Mouse (Mus musculus): ENCODE measurements around the gene Mgmt.

GRCm38 (mm10) chr7:137048086-137048922 is 153.9 kb downstream of the Mgmt start:
- no peak for TF ChIP-seq ZNF384 (IDR thresholded peaks at IDR 0.05; ENCODE audit: low read depth, low read length)
- TF ChIP-seq CTCF (conservative IDR thresholded peaks at IDR 0.05 in 1 of 2, IDR thresholded peaks at IDR 0.05 in 1 of 2; ENCODE audit: low read depth in 2 of 2, low read length in 2 of 2) = no peak
- TF ChIP-seq EP300 (IDR thresholded peaks at IDR 0.05; ENCODE audit: low read length) = no peak
- no peak for TF ChIP-seq ELF1 (IDR thresholded peaks at IDR 0.05; ENCODE audit: low read depth, low read length)
- TF ChIP-seq KAT2A (IDR thresholded peaks at IDR 0.05; ENCODE audit: insufficient replicate concordance, low read length) = no peak
- TF ChIP-seq ZMIZ1 (IDR thresholded peaks at IDR 0.05; ENCODE audit: low read depth, low read length) = no peak
- no peak for TF ChIP-seq IRF4 (IDR thresholded peaks at IDR 0.05; ENCODE audit: low read depth, low read length)
- no peak for TF ChIP-seq MEF2A (IDR thresholded peaks at IDR 0.05; ENCODE audit: borderline replicate concordance, low read depth, low read length)
- no peak for TF ChIP-seq JUND (conservative IDR thresholded peaks at IDR 0.05; ENCODE audit: low read depth, low read length)
- no peak for TF ChIP-seq HCFC1 (IDR thresholded peaks at IDR 0.05; ENCODE audit: low read depth, low read length)
- TF ChIP-seq POLR2A (IDR thresholded peaks at IDR 0.05; ENCODE audit: low read depth, low read length) = no peak
- no peak for TF ChIP-seq USF1 (IDR thresholded peaks at IDR 0.05; ENCODE audit: low read depth, low read length)
- no peak for TF ChIP-seq MAX (IDR thresholded peaks at IDR 0.05; ENCODE audit: low read length)
- TF ChIP-seq TCF12 (IDR thresholded peaks at IDR 0.05; ENCODE audit: low read depth, low read length) = no peak

All from CH12.LX (cell line).